In the genomic region with DNA sequence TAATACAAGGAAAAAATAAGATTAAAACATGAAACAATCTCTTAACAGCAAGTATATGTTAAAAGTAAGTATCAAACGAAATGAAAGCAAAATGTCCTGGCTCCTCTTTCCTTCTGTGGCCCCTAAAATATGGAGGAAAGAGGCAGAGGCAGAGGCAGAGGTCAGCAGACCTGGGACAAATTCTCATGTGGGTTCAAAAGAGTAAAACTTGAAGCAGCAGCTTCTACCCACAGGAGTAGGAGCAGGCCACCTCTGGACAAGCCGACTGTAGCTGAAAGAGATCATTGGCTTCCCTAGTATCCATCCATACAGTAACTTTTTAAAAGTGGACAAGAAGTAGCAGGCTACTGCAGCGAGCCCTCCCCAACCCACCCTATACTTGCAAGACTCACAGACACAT, we compare ENCODE assay signal across 13 mouse cellular contexts. TPM values are rescaled to one million over a fixed set of nuclear protein-coding genes. Genes with fewer than 3 reads are reported as not detected.
DNase-seq lines count a peak whose midpoint lies in the region; ATAC-seq lines count a peak whose summit lies in the region.
"Had no signal": no experiment of that assay in that cellular context is flagged by ENCODE, and none has a peak within 500 bp of the region (broad histone marks: within the 10 kb centered on the region; RNA-seq: fewer than 3 reads in every experiment).

No protein-coding gene starts in this region.

- no peak overlapping the region; the same call in 1 of the 2 replicates for H3K9ac ChIP-seq in kidney, embryonic 16.5 days (replicated peaks; ENCODE audit: low read length)
- H3K9ac ChIP-seq: liver, embryonic 13.5 days had no signal

- no peaks in the 10 kb centered on the region for H3K36me3 ChIP-seq in kidney, embryonic 16.5 days (ENCODE audit: insufficient read depth, low read length)
- H3K36me3 ChIP-seq in macrophage (ENCODE audit: inconsistent target) = peaks cover 21% of the 10 kb centered on the region; the same call in 1 of the 2 replicates
- H3K36me3 ChIP-seq: liver, embryonic 13.5 days had no signal

- no peak overlapping the region for H3K27ac ChIP-seq in kidney, embryonic 16.5 days (ENCODE audit: low read length)
- H3K27ac ChIP-seq in macrophage = no peak overlapping the region
- H3K27ac ChIP-seq: liver, embryonic 13.5 days had no signal

- no peak overlapping the region for H3K4me3 ChIP-seq in kidney, embryonic 16.5 days (ENCODE audit: low read length)
- peak overlapping the region; percentile 11; the same call in 1 of the 2 replicates for H3K4me3 ChIP-seq in macrophage (ENCODE audit: inconsistent target)
- H3K4me3 ChIP-seq: liver, embryonic 13.5 days had no signal

- H3K4me2 ChIP-seq in kidney, embryonic 16.5 days (replicated peaks; ENCODE audit: low read depth, low read length) = peak overlapping the region; percentile 45; the same call in 1 of the 2 replicates

- no peaks in the 10 kb centered on the region for H3K9me3 ChIP-seq in kidney, embryonic 16.5 days (ENCODE audit: low read length)
- H3K9me3 ChIP-seq: liver, embryonic 13.5 days had no signal

- no peak for ATAC-seq in kidney, embryonic 16.5 days (ENCODE audit: low FRiP score, low TSS enrichment)

- 50% methylated on average over 3 of the region's 3 CpGs for WGBS in kidney, embryonic 16.5 days
- 13% methylated on average over 3 of the region's 3 CpGs for WGBS in macrophage (ENCODE audit: missing documents)

- peak; percentile 22 for DNase-seq in adrenal gland, adult 2 months
- DNase-seq in adrenal gland, postnatal 25 days = no peak
- DNase-seq in kidney, adult 18-20 months = no peak
- DNase-seq in 416B (ENCODE audit: low read depth) = peak; percentile 19
- no peak for DNase-seq in left cerebral cortex, postnatal 4 days
- no peak for DNase-seq in urinary bladder, postnatal 25 days (ENCODE audit: low spot score)
- DNase-seq: cerebellum, postnatal 14 days; kidney, adult 8-10 months; layer of hippocampus, postnatal 36 days; liver, embryonic 13.5 days; right cerebral cortex, adult 18-20 months had no signal

- H3K79me2 ChIP-seq in macrophage (ENCODE audit: inconsistent target) = peaks cover 100% of the 10 kb centered on the region

- intact Hi-C loops in left cerebral cortex, postnatal 4 days (cut with DNase I) = loop anchor here (5.0 to 10.0 kb wide), 3 partner anchors 152 to 820 kb away; partner anchors contain the start of genes Hoxa1 and Hoxa5

- H3K4me1 ChIP-seq in kidney, embryonic 16.5 days (ENCODE audit: insufficient read depth, low read length) = peaks cover 19% of the 10 kb centered on the region

- peaks cover 34% of the 10 kb centered on the region for H3K27me3 ChIP-seq in kidney, embryonic 16.5 days (ENCODE audit: insufficient read depth, low read length)

RNA-seq across cellular contexts. Expression of gene Skap2, which starts 7.4 kb away (rescaled TPM):
- total RNA-seq in adrenal gland, adult 2 months (2021) = 10 to 100 TPM; 45.6 to 57.5 TPM
- polyA plus RNA-seq in adrenal gland, adult 2 months (2012; rRNA removed) = 2.9 and 3.5 TPM in 2 replicates
- total RNA-seq in adrenal gland, postnatal 25 days (2021) = 40.9 and 48.2 TPM in 2 replicates
- 35.4 and 36.8 TPM in 2 replicates for polyA plus RNA-seq in kidney, embryonic 16.5 days (2015; fragmentation: Nextera tagmentation; extraction: Ambion mirVana)
- total RNA-seq in macrophage (2018; cell fraction: chromatin; rRNA removed) = 100 to 1,000 TPM; 231 to 577 (median 485) TPM
- total RNA-seq in macrophage (2018; cell fraction: cytosol; rRNA removed) = 100 to 1,000 TPM; 133 to 221 (median 165) TPM
- 100 to 1,000 TPM; 205 to 459 (median 294) TPM for total RNA-seq in macrophage (2018; cell fraction: nucleus; rRNA removed)
- 179 to 449 TPM (median 180 TPM) in 3 replicates for polyA plus RNA-seq in macrophage (2018)
- total RNA-seq in left cerebral cortex, postnatal 4 days (2021) = 1 to 10 TPM; 4.5 to 4.9 TPM

Comparison
In these comparisons a context has a peak if more than half of its experiments do, and no peak if none do; other contexts are left out.
1. DNase-seq: peak in adrenal gland, adult 2 months (single experiment) and 416B (single experiment); none in adrenal gland, postnatal 25 days (single experiment), kidney, adult 18-20 months (single experiment), left cerebral cortex, postnatal 4 days (single experiment) and urinary bladder, postnatal 25 days (single experiment).